Mouse (Mus musculus): ENCODE measurements around the gene Rfwd3.

- TF ChIP-seq POLR2A (IDR thresholded peaks at IDR 0.05; ENCODE audit: borderline replicate concordance, control insufficient read depth, low read depth, low read length) (no peak), CTCF (IDR thresholded peaks at IDR 0.05; ENCODE audit: control insufficient read depth, insufficient read depth, low read length) (no peak)
Observed at GRCm38 (mm10) chr8:111340186-111340585, 40.2 kb upstream of the Rfwd3 start.

All from bone marrow, adult 2 months (tissue).